Mouse (Mus musculus) forebrain, embryonic 16.5 days (tissue): Measurements from ENCODE around the gene Gm20388. TPM values are rescaled to one million over a fixed set of nuclear protein-coding genes. Genes with fewer than 3 reads are reported as not detected.

Experiments
- ATAC-seq: fragments of 200-750 bp; cut with Nextera tagmentation; 2 replicates; pipeline ENCODE4 v1.8.0; 2017; ENCODE audit warnings: mild to moderate bottlenecking, moderate library complexity
- H3K27ac ChIP-seq: fragments of 300-500 bp; sonication (generic); 2 replicates; pipeline ENCODE4 v1.5.1; 2014; ENCODE audit warnings: low read length, control low read depth
- H3K27me3 ChIP-seq: fragments of 300-500 bp; sonication (generic); replicated peaks from 2 replicates; pipeline ENCODE4 v1.6.1; 2014; ENCODE audit warnings: low read length; ENCODE audit not compliant: control insufficient read depth, insufficient read depth
- H3K36me3 ChIP-seq: fragments of 300-500 bp; sonication (generic); 2 replicates; pipeline ENCODE4 v1.6.1; 2014; ENCODE audit not compliant: control insufficient read depth, insufficient read depth
- H3K4me1 ChIP-seq: fragments of 300-500 bp; sonication (generic); replicated peaks from 2 replicates; pipeline ENCODE4 v1.6.1; 2014; ENCODE audit warnings: low read length; ENCODE audit not compliant: control insufficient read depth, insufficient read depth
- H3K4me2 ChIP-seq: fragments of 300-500 bp; sonication (generic); 2 replicates; pipeline ENCODE4 v1.6.1; 2014; ENCODE audit warnings: mild to moderate bottlenecking, low read length, control low read depth
- H3K4me3 ChIP-seq: fragments of 300-500 bp; sonication (generic); replicated peaks from 2 replicates; pipeline ENCODE4 v1.5.1; 2014; ENCODE audit warnings: mild to moderate bottlenecking, low read length, control low read depth
- H3K9ac ChIP-seq: fragments of 300-500 bp; sonication (generic); replicated peaks from 2 replicates; pipeline ENCODE4 v1.6.1; 2014; ENCODE audit warnings: low read depth, low read length, control low read depth
- H3K9me3 ChIP-seq: fragments of 300-500 bp; sonication (generic); 2 replicates; pipeline ENCODE4 v1.6.1; 2016; ENCODE audit warnings: low read length; ENCODE audit not compliant: control insufficient read depth
- WGBS: fragments of 180-500 bp; shearing (Covaris S2); extraction: QIAGEN DNeasy Blood & Tissue Kit; methylation state at CpG from one replicate; pipeline ENCODE4 v1.1.7; 2014; 5-methylcytosine and 5-hydroxymethylcytosine counted together
- polyA plus RNA-seq: library from polyadenylated mRNA; unstranded; fragments of >200 nt; fragmentation: Nextera tagmentation; extraction: Ambion mirVana; gene quantifications from 2 replicates; pipeline ENCODE4 v1.2.1, GENCODE M21; 2015

The Gm20388 gene
- polyA plus RNA-seq, 1 experiment from 2014 or later: 4.7 TPM

- Histone ChIP-seq H3K27me3 (no peaks in the 10 kb centered on the region), H3K36me3 (no peaks in the 10 kb centered on the region), H3K9me3 (no peaks in the 10 kb centered on the region), H3K4me1 (peaks cover 4% of the 10 kb centered on the region; the same call in 1 of the 2 replicates), H3K4me3 (no peak overlapping the region), H3K4me2 (no peak overlapping the region), H3K27ac (no peak overlapping the region), H3K9ac (no peak overlapping the region)
- WGBS: 94% methylated on average over 2 of the region's 2 CpGs
- ATAC-seq: no peak
Observed at GRCm38 (mm10) chr8:123328552-123328951, 3417.9 kb downstream of the Gm20388 start.

- H3K9ac ChIP-seq: no peak overlapping the region
- no peak overlapping the region for H3K27ac ChIP-seq
- H3K27me3 ChIP-seq: no peaks in the 10 kb centered on the region
- H3K4me1 ChIP-seq: peaks cover 8% of the 10 kb centered on the region
- no peaks in the 10 kb centered on the region for H3K9me3 ChIP-seq
- no peaks in the 10 kb centered on the region for H3K36me3 ChIP-seq
- no peak for ATAC-seq
- WGBS: 93% methylated on average over 4 of the region's 4 CpGs
- no peak overlapping the region for H3K4me3 ChIP-seq
- H3K4me2 ChIP-seq: no peak overlapping the region
Observed at GRCm38 (mm10) chr8:123329350-123329749, 3418.7 kb downstream of the Gm20388 start.

GRCm38 (mm10) chr8:123329961-123330360 lies 3419.3 kb downstream of the Gm20388 start:
- no peaks in the 10 kb centered on the region for H3K36me3 ChIP-seq
- 73% methylated on average over 5 of the region's 5 CpGs for WGBS
- no peak overlapping the region for H3K4me3 ChIP-seq
- ATAC-seq: no peak
- H3K4me2 ChIP-seq: no peak overlapping the region
- no peak overlapping the region for H3K27ac ChIP-seq
- H3K9me3 ChIP-seq: no peaks in the 10 kb centered on the region
- H3K4me1 ChIP-seq: peaks cover 12% of the 10 kb centered on the region
- H3K9ac ChIP-seq: no peak overlapping the region
- no peaks in the 10 kb centered on the region for H3K27me3 ChIP-seq

- Histone ChIP-seq H3K4me2 (no peak overlapping the region), H3K36me3 (no peaks in the 10 kb centered on the region), H3K27ac (no peak overlapping the region), H3K9ac (no peak overlapping the region), H3K4me3 (no peak overlapping the region), H3K27me3 (no peaks in the 10 kb centered on the region), H3K4me1 (peaks cover 12% of the 10 kb centered on the region), H3K9me3 (no peaks in the 10 kb centered on the region)
- no peak for ATAC-seq
- WGBS: 84% methylated on average over 6 of the region's 6 CpGs
Observed at GRCm38 (mm10) chr8:123330701-123331100, 3420.1 kb downstream of the Gm20388 start.

GRCm38 (mm10) chr8:123331301-123331700 lies 3420.7 kb downstream of the Gm20388 start:
- no peaks in the 10 kb centered on the region for H3K36me3 ChIP-seq
- H3K4me3 ChIP-seq: no peak overlapping the region; the same call in 1 of the 2 replicates
- no peaks in the 10 kb centered on the region for H3K27me3 ChIP-seq
- ATAC-seq: no peak
- H3K4me1 ChIP-seq: peaks cover 12% of the 10 kb centered on the region
- H3K9me3 ChIP-seq: no peaks in the 10 kb centered on the region
- no peak overlapping the region for H3K9ac ChIP-seq
- WGBS: 85% methylated on average over 2 of the region's 2 CpGs
- H3K27ac ChIP-seq: peak overlapping the region; percentile 84
- peak overlapping the region; percentile 79 for H3K4me2 ChIP-seq

DNA sequence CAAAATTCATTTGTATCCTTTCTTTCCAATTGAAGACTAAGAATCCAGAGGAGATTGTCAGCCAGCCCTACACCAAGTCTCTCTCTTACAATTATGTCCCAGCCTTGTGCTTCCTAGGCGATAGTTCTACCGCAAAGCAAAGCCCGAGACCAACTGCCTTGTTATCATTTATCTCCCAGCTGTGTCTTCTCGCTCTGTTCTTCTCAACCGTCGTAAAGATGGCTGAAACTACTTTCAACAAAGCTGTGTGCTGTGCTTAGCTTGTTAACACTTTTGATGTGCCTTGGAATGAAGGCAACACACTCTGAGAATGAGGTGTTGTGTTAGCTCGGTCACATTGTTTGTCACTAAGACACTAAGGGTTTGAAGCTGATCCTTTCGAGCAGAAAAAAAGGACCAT lies 3421.2 kb downstream of the Gm20388 start:
- WGBS: 24% methylated on average over 8 of the region's 8 CpGs
- no peaks in the 10 kb centered on the region for H3K36me3 ChIP-seq
- H3K4me1 ChIP-seq: peaks cover 12% of the 10 kb centered on the region
- H3K4me3 ChIP-seq: peak overlapping the region; percentile 73
- H3K27me3 ChIP-seq: no peaks in the 10 kb centered on the region
- H3K9ac ChIP-seq: peak overlapping the region; percentile 93
- peak overlapping the region; percentile 84 for H3K27ac ChIP-seq
- peak overlapping the region; percentile 79 for H3K4me2 ChIP-seq
- H3K9me3 ChIP-seq: no peaks in the 10 kb centered on the region
- no peak for ATAC-seq

DNA sequence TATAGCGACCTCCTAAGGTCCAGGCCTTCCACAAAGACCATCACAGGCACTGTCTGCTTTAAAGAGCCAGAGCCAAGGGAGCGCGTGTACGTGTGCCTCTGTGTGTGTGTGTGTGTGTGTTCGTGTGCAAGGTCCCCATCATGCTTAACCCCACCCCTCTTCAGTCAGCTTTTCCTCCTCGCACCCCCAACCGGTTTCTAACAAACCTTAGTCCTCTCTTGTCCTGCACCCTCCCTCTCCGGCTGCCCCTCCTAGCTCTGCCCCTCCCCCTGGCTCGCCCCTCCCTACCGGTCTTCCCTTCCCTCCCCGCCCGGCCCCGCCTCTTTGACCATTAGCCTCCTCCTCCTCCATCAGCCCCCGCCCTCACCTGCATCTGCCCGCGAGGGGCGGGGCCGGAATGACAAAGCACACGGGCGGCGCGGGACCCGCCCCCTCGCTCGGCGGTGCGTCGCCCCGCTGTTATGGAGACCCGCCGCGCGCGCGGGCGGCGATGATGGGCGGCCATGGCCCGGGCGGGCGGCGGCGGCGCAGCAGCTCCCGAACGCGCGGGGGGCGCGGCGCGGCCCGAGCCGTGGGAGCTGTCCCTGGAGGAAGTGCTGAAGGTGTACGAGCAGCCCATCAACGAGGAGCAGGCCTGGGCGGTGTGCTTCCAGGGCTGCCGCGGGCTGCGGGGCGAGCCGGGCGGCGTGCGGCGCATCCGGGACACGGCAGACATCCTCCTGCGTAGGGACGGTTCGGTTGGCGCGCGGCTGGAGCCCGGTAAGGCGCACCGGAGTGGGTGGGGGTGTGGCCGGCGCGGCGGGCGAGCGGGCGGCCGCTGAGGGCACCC lies 3421.8 kb downstream of the Gm20388 start, which contains the start of gene Spire2:
Spire2 (plus strand) TSS at position 452 of the 829 bp plus-strand sequence.
- WGBS: under 1% methylated on average over 72 of the region's 85 CpGs

DNA sequence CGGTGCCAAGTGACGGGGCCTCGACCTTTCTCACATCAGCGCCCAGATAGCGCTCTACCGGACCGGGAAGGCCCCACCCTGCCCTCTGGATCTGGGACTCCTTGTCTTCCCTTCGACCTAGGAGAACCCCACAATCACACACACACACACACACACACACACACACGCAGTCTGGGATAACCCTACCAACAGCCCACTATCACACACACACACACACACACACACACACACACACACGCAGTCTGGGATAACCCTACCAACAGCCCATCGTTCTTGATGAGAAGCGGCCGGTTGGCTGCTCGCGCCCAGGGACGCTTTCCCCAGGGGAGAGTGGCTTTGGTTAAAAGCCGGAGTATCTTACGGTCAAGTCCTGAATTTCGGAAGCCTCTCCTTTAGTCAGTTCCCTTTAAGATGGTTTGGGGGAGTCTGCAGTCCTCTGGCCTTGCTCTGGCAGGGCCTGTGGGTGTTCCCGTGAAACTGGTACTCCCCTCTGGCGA lies 3422.5 kb downstream of the Gm20388 start:
- Histone ChIP-seq H3K4me2 (peak overlapping the region; percentile 79), H3K4me3 (peak overlapping the region; percentile 73), H3K9me3 (no peaks in the 10 kb centered on the region), H3K36me3 (no peaks in the 10 kb centered on the region), H3K27ac (peak overlapping the region; percentile 84), H3K4me1 (peaks cover 12% of the 10 kb centered on the region), H3K9ac (peak overlapping the region; percentile 93), H3K27me3 (no peaks in the 10 kb centered on the region)
- peak; percentile 27 for ATAC-seq
- WGBS: under 1% methylated on average over 20 of the region's 21 CpGs

More for the DNA sequence above, 3421.8 kb downstream of the Gm20388 start, which contains the start of gene Spire2:
- H3K27ac ChIP-seq: peak within 1 kb of the TSS; percentile 84
- H3K36me3 ChIP-seq: no peaks in the 10 kb centered on the region
- peaks cover 12% of the 10 kb centered on the region for H3K4me1 ChIP-seq
- H3K4me3 ChIP-seq: peak within 1 kb of the TSS; percentile 73
- H3K9me3 ChIP-seq: no peaks in the 10 kb centered on the region
- ATAC-seq: peak; percentile 90
- no peaks in the 10 kb centered on the region for H3K27me3 ChIP-seq
- H3K4me2 ChIP-seq: peak within 1 kb of the TSS; percentile 79
- H3K9ac ChIP-seq: peak within 1 kb of the TSS; percentile 93

- Histone ChIP-seq H3K27ac (no peak overlapping the region), H3K9ac (peak overlapping the region; percentile 5), H3K9me3 (no peaks in the 10 kb centered on the region), H3K4me3 (peak overlapping the region; percentile 73), H3K4me1 (peaks cover 12% of the 10 kb centered on the region), H3K4me2 (peak overlapping the region; percentile 79), H3K27me3 (no peaks in the 10 kb centered on the region), H3K36me3 (no peaks in the 10 kb centered on the region)
- WGBS: 2% methylated on average over 7 of the region's 7 CpGs
- ATAC-seq: no peak
Observed at GRCm38 (mm10) chr8:123333864-123334263, 3423.2 kb downstream of the Gm20388 start.
